Mouse (Mus musculus) thymus, adult 2 months (tissue): Measurements from ENCODE around the gene Hapln1.

Experiments
- CTCF ChIP-seq: fragments of 200-500 bp; IDR thresholded peaks from 2 replicates; pipeline ENCODE4 v1.5.1; 2012; ENCODE audit warnings: mild to moderate bottlenecking, control low read depth, low read length, moderate library complexity, borderline replicate concordance; ENCODE audit not compliant: control insufficient read depth, poor library complexity, insufficient read depth; ENCODE audit errors: extremely low read depth
- POLR2A ChIP-seq: fragments of 200-500 bp; IDR thresholded peaks from 2 replicates; pipeline ENCODE4 v1.6.1; 2012; ENCODE audit warnings: mild to moderate bottlenecking, low read length, control low read depth, moderate library complexity; ENCODE audit not compliant: control insufficient read depth, poor library complexity, insufficient read depth; ENCODE audit errors: extremely low read depth

GRCm38 (mm10) chr13:89653279-89653678, 113.7 kb downstream of the Hapln1 start:
- no peak for TF ChIP-seq POLR2A
- no peak for TF ChIP-seq CTCF
